Mouse (Mus musculus): Measurements from ENCODE around the gene Myh8.

Gene Myh8

GRCm38 (mm10) chr11:67276601-67277174, at the start of gene Myh8:
Gene Myh8 (plus strand): TSS chr11:67277124.
- no peak for DNase-seq (ENCODE audit: low read depth, low spot score)

GRCm38 (mm10) chr11:67228731-67229130, 48.2 kb upstream of the Myh8 start:
- no peak for DNase-seq (ENCODE audit: low read depth, low spot score)

- no peak for DNase-seq (ENCODE audit: low read depth, low spot score)
These were observed 47.8 kb upstream of the Myh8 start for GRCm38 (mm10) chr11:67229166-67229565.

- no peak for DNase-seq (ENCODE audit: low read depth, low spot score)
These were observed 47.0 kb upstream of the Myh8 start for GRCm38 (mm10) chr11:67229946-67230345.

- peak; percentile 0 for DNase-seq (ENCODE audit: low read depth, low spot score)
These were observed 41.1 kb upstream of the Myh8 start for GRCm38 (mm10) chr11:67235639-67236358.

DNA sequence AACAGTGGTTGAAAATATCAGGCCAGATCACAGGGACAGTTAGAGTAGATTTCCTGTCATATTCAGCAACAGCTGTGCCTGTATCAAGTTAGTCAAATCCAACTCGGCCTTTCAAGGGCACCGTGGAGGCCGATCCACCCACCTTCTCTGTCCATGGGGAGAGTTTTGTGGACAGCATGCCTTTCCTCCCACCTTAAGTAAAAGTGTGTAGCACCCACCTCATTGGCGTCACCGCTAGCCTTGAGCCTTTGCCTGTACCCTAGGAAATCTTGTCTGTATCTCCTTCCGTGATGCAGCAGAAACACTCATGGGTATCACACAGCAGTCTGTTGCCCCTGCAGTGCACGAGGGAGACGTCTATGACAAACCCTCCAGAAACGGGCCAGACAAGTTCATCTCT, 40.1 kb upstream of the Myh8 start:
- DNase-seq (ENCODE audit: low read depth, low spot score): no peak

DNA sequence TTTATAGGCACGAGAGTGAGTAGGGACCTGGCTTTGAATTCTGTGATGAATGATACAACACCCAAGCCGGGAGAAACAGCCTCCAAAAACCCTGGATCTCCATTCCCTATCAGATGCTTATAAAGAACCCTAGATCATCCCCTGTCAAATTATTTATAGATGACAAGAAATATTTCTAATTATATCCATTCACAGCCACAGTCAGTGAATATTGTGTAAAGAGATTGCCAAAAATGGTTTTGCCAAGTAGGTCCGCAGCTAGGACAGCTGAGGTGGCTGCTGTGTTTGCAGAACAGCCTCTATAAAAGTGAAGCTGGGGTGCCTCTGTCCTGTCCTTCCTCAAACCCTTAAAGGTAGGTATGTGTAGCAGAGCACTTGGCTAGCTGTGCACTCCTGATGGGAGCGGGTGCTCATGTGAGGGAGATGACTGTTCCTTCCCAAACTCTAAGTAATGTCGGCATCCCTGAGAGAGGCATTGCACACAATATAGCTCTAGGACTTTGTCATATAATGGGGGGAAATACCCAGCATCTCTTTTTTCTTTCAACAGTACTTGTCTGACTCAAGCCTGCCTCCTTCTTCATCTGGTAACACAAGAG, 39.3 kb upstream of the Myh8 start, which contains the start of gene Myh4:
Gene Myh4, plus strand, starts transcription at position 549 of the 599 bp plus-strand sequence.
- DNase-seq (ENCODE audit: low read depth, low spot score): no peak

GRCm38 (mm10) chr11:67241051-67241450, 35.9 kb upstream of the Myh8 start:
- DNase-seq (ENCODE audit: low read depth, low spot score): no peak

- no peak for DNase-seq (ENCODE audit: low read depth, low spot score)
These were observed 23.2 kb upstream of the Myh8 start for GRCm38 (mm10) chr11:67253691-67254090.

- DNase-seq (ENCODE audit: low read depth, low spot score): no peak
These were observed 19.9 kb upstream of the Myh8 start for GRCm38 (mm10) chr11:67257048-67257447.

DNA sequence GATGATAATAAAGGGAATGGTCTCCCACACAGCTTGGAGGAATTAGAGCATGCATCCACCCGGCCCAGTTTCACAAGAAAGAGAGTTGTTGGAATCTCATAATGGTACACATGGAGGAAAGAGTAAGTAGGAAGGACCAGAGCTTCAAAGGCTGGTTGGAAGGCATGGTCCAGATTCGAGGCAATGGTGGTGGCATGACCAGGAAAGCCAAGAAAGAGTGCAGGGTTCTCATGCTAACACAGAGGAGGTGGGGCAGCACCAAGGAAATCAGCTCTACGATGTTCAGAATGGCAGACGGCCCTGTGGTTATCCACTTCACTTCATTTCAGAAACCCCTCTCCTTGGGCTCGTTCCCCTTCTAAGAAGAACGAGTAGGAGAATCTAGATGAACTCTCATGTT, 16.0 kb upstream of the Myh8 start:
- DNase-seq (ENCODE audit: low read depth, low spot score): no peak

DNA sequence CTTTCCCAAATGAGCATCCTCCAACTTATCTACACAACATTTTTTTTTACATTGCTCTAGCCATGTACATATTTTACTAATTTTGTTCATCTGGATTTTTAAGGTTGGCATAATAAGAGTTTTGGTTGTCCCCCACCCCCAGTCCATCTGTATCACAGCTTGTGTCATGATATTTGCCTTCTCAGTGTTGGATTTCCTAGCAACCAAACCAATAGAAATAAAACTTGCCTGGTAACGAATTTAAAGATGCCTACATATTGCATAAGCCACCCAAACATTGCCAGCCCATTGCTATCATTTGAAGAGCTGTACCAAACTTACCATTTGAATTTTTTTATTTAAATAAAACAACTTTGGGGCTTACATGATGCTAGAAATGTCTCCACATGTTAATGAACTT, 16.5 kb downstream of the Myh8 start:
- no peak for DNase-seq (ENCODE audit: low read depth, low spot score)

- no peak for DNase-seq (ENCODE audit: low read depth, low spot score)
These were observed 37.0 kb downstream of the Myh8 start for GRCm38 (mm10) chr11:67313733-67314452.

- no peak for DNase-seq (ENCODE audit: low read depth, low spot score)
These were observed 44.4 kb downstream of the Myh8 start, which contains the start of gene Myh13 for GRCm38 (mm10) chr11:67321358-67321757. Gene Myh13 (plus strand): TSS chr11:67321658.

DNA sequence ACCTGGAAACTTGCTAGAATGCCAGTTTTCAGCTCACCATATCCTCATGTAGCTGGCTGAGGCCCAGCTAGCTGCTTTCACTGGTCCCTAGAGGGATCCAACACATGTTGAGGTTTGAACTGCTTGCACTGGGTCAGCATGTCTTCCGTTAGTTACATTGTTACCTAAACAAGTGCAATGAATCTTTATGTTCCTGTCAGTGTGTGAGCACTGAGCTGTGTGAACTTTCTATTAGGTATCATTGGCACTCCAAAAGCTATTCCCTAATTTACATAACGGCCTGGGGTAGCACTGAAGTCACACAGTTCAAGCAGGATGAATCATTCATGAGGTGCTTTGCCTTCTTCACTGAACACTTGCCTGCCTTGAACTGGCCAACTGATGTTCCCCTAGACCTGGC, 49.6 kb downstream of the Myh8 start:
- DNase-seq (ENCODE audit: low read depth, low spot score): no peak

GRCm38 (mm10) chr11:67344556-67344955, 67.6 kb downstream of the Myh8 start:
- DNase-seq (ENCODE audit: low read depth, low spot score): no peak

GRCm38 (mm10) chr11:67345186-67345855, 68.4 kb downstream of the Myh8 start:
- no peak for DNase-seq (ENCODE audit: low read depth, low spot score)

- DNase-seq (ENCODE audit: low read depth, low spot score): no peak
These were observed 68.9 kb downstream of the Myh8 start for GRCm38 (mm10) chr11:67345856-67346236.

- DNase-seq (ENCODE audit: low read depth, low spot score): peak; percentile 15
These were observed 73.3 kb downstream of the Myh8 start for GRCm38 (mm10) chr11:67350153-67350768.

GRCm38 (mm10) chr11:67353011-67353410, 76.1 kb downstream of the Myh8 start:
- no peak for DNase-seq (ENCODE audit: low read depth, low spot score)

- no peak for DNase-seq (ENCODE audit: low read depth, low spot score)
These were observed 81.1 kb downstream of the Myh8 start for GRCm38 (mm10) chr11:67358031-67358430.
